Mouse (Mus musculus): ENCODE results near the gene Slc6a9.

Slc6a9 gene

GRCm38 (mm10) chr4:117841566-117841965, 7.3 kb downstream of the Slc6a9 start:
- DNase-seq = no peak

- no peak for DNase-seq
These were observed 8.8 kb downstream of the Slc6a9 start for GRCm38 (mm10) chr4:117843101-117843500.

- DNase-seq = no peak
These were observed 10.2 kb downstream of the Slc6a9 start for GRCm38 (mm10) chr4:117844467-117844866.

GRCm38 (mm10) chr4:117845316-117845715, 11.0 kb downstream of the Slc6a9 start:
- DNase-seq = no peak

- no peak for DNase-seq
These were observed 12.0 kb downstream of the Slc6a9 start for GRCm38 (mm10) chr4:117846261-117846660.

- no peak for DNase-seq
These were observed 12.7 kb downstream of the Slc6a9 start for GRCm38 (mm10) chr4:117847011-117847410.

GRCm38 (mm10) chr4:117849063-117849462, 14.8 kb downstream of the Slc6a9 start:
- no peak for DNase-seq

- DNase-seq = no peak
These were observed 15.2 kb downstream of the Slc6a9 start for GRCm38 (mm10) chr4:117849506-117849905.

- no peak for DNase-seq
These were observed 15.9 kb downstream of the Slc6a9 start for GRCm38 (mm10) chr4:117850176-117850575.

- DNase-seq = no peak
These were observed 16.6 kb downstream of the Slc6a9 start for GRCm38 (mm10) chr4:117850871-117851270.

GRCm38 (mm10) chr4:117852152-117852868, 18.0 kb downstream of the Slc6a9 start:
- no peak for DNase-seq

GRCm38 (mm10) chr4:117855146-117855545, 20.8 kb downstream of the Slc6a9 start:
- DNase-seq = no peak

- DNase-seq = peak; percentile 32 to 47
These were observed 24.5 kb downstream of the Slc6a9 start for GRCm38 (mm10) chr4:117858794-117859193.

GRCm38 (mm10) chr4:117860570-117860969, 26.3 kb downstream of the Slc6a9 start:
- DNase-seq = no peak

GRCm38 (mm10) chr4:117862823-117863222, 28.5 kb downstream of the Slc6a9 start:
- no peak for DNase-seq

GRCm38 (mm10) chr4:117866083-117866482, 31.8 kb downstream of the Slc6a9 start:
- DNase-seq = peak; percentile 33 to 61

GRCm38 (mm10) chr4:117867000-117867399, 32.7 kb downstream of the Slc6a9 start:
- DNase-seq = no peak

GRCm38 (mm10) chr4:117867823-117868222, 33.5 kb downstream of the Slc6a9 start:
- DNase-seq = peak in 1 of 2 experiments; percentile 58

GRCm38 (mm10) chr4:117869317-117869716, 35.0 kb downstream of the Slc6a9 start:
- no peak for DNase-seq

- no peak for DNase-seq
These were observed 36.1 kb downstream of the Slc6a9 start for GRCm38 (mm10) chr4:117870437-117870836.

GRCm38 (mm10) chr4:117871787-117872186, 37.5 kb downstream of the Slc6a9 start:
- DNase-seq = no peak

- DNase-seq = no peak
These were observed 38.2 kb downstream of the Slc6a9 start, which contains the start of gene Ccdc24 for GRCm38 (mm10) chr4:117872471-117872886. Gene Ccdc24 (minus strand): TSS chr4:117872557.

- DNase-seq = no peak
These were observed 39.3 kb downstream of the Slc6a9 start for GRCm38 (mm10) chr4:117873615-117874014.

- no peak for DNase-seq
These were observed 44.0 kb downstream of the Slc6a9 start for GRCm38 (mm10) chr4:117878301-117878700.

GRCm38 (mm10) chr4:117878703-117879102, 44.4 kb downstream of the Slc6a9 start:
- DNase-seq = no peak

All from spleen, adult 18-20 months (tissue).